Mouse (Mus musculus) myocyte (in vitro differentiated cells): ENCODE data around the gene Slc7a14.

Experiments used
- MYOD1 ChIP-seq, 3 experiments: IDR thresholded peaks; one replicate each; pipeline ENCODE4 v1.6.1; 2011; ENCODE audit warnings: control low read depth in 2 of 3, low read depth in 2 of 3, mild to moderate bottlenecking in 2 of 3, moderate library complexity in 1 of 3; ENCODE audit not compliant: insufficient read length in 2 of 3, control insufficient read depth in 1 of 3
- POLR2A ChIP-seq: IDR thresholded peaks from one replicate; pipeline ENCODE4 v1.6.1; 2011; ENCODE audit warnings: low read depth, mild to moderate bottlenecking, control low read depth, moderate library complexity; ENCODE audit not compliant: insufficient read length
- POLR2AphosphoS2 ChIP-seq: IDR thresholded peaks from one replicate; pipeline ENCODE4 v1.6.1; 2011; ENCODE audit warnings: low read depth, control low read depth; ENCODE audit not compliant: insufficient read length
- TCF3 ChIP-seq: IDR thresholded peaks from one replicate; pipeline ENCODE4 v1.6.1; 2011; ENCODE audit warnings: low read depth, control low read depth; ENCODE audit not compliant: insufficient read length
- USF1 ChIP-seq: IDR thresholded peaks from one replicate; pipeline ENCODE4 v1.6.1; 2011; ENCODE audit warnings: low read depth, mild to moderate bottlenecking, control low read depth, moderate library complexity

DNA sequence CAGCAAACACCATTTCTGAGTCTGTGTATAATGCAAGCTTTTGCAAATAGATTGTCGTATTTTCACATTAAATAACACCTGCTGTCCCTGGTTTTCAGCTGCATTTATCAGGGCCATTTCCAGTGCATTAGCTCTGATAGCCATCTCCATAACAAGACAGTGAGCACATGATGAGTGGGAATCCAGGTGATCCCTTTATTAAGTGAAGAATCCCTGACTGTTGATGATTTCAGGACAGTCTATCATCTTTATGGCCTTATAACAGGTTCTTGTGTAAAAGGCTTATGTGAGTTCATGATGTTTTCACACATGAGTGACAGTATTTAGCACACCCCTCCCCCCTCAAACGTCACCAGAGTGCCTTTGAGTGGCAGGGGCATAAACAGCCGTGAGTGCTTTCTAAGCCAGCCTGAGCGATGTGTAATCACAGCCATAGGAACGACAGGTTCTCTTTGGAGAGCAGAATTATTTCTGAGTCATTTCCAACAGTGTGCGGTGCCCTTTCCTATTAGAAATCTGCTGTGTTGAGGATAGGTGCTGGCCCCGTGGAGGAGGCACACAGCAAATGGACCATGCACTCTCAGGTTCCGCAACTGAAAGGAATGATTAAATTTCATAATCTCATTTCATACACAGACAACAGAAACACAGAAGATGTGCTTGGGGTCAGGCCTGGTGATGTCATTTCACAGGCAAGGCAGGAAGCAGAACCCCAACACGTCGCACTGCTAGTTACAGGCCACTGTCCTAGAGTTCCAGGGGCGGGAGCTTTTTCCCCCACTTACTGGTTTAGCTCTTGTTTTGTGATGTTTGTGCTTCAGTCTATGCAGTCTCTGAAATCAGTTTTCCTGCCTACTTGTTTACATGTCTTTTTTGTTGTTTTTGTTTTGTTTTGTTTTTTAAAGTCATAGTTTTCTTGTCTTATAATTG, 18.2 kb downstream of the Slc7a14 start:
- TF ChIP-seq POLR2A, result no peak
- no peak for TF ChIP-seq MYOD1 (IDR thresholded peaks at IDR 0.05; ENCODE audit: control insufficient read depth in 1 of 3, insufficient read length in 2 of 3, low read depth in 2 of 3)
- TF ChIP-seq USF1, result no peak
- no peak for TF ChIP-seq POLR2AphosphoS2
- TF ChIP-seq TCF3, result no peak
